Mouse (Mus musculus) right cerebral cortex, adult 18-20 months (tissue): ENCODE measurements around the gene Ric1.
"Not testable (repeated sequence)": the region's sequence is repeated elsewhere in the genome, so short reads cannot be mapped to it uniquely, and the experiment has no call there.

Source experiments
- DNase-seq: peaks from one replicate; pipeline ENCODE4 v3.0.0; 2022; ENCODE audit warnings: mixed read lengths

Gene Ric1

GRCm38 (mm10) chr19:29534030-29534429 is 11.9 kb downstream of the Ric1 start:
- no peak for DNase-seq

GRCm38 (mm10) chr19:29542256-29542970 is 20.3 kb downstream of the Ric1 start:
- DNase-seq = peak; percentile 31

GRCm38 (mm10) chr19:29544026-29544425 is 21.9 kb downstream of the Ric1 start:
- DNase-seq = no peak

- no peak for DNase-seq
These were observed 28.5 kb downstream of the Ric1 start for GRCm38 (mm10) chr19:29550618-29551017.

GRCm38 (mm10) chr19:29551128-29551527 is 29.0 kb downstream of the Ric1 start:
- no peak for DNase-seq

GRCm38 (mm10) chr19:29551980-29552379 is 29.9 kb downstream of the Ric1 start:
- DNase-seq = not testable (repeated sequence)

GRCm38 (mm10) chr19:29557171-29557845 is 35.2 kb downstream of the Ric1 start:
- DNase-seq = not testable (repeated sequence)

GRCm38 (mm10) chr19:29562166-29562565 is 40.1 kb downstream of the Ric1 start:
- no peak for DNase-seq

- no peak for DNase-seq
These were observed 40.5 kb downstream of the Ric1 start for GRCm38 (mm10) chr19:29562603-29563002.

GRCm38 (mm10) chr19:29563258-29563779 is 41.2 kb downstream of the Ric1 start:
- DNase-seq = peak; percentile 54

GRCm38 (mm10) chr19:29566512-29566911 is 44.4 kb downstream of the Ric1 start:
- no peak for DNase-seq

GRCm38 (mm10) chr19:29582439-29582838 is 60.4 kb downstream of the Ric1 start:
- DNase-seq = no peak

- DNase-seq = no peak
These were observed 61.7 kb downstream of the Ric1 start for GRCm38 (mm10) chr19:29583734-29584133.

GRCm38 (mm10) chr19:29593783-29594182 is 71.7 kb downstream of the Ric1 start:
- DNase-seq = not testable (repeated sequence)

- peak; percentile 28 for DNase-seq
These were observed 74.2 kb downstream of the Ric1 start for GRCm38 (mm10) chr19:29596276-29596675.

- DNase-seq = no peak
These were observed 74.9 kb downstream of the Ric1 start for GRCm38 (mm10) chr19:29596985-29597384.

- no peak for DNase-seq
These were observed 76.9 kb downstream of the Ric1 start for GRCm38 (mm10) chr19:29598981-29599380.

GRCm38 (mm10) chr19:29603548-29604353 is 81.7 kb downstream of the Ric1 start:
- DNase-seq = no peak

- DNase-seq = no peak
These were observed 82.6 kb downstream of the Ric1 start for GRCm38 (mm10) chr19:29604653-29605052.

- no peak for DNase-seq
These were observed 85.4 kb downstream of the Ric1 start for GRCm38 (mm10) chr19:29607521-29607920.

GRCm38 (mm10) chr19:29608212-29608611 is 86.1 kb downstream of the Ric1 start:
- no peak for DNase-seq

- no peak for DNase-seq
These were observed 88.8 kb downstream of the Ric1 start for GRCm38 (mm10) chr19:29610907-29611306.

- DNase-seq = no peak
These were observed 90.0 kb downstream of the Ric1 start for GRCm38 (mm10) chr19:29612102-29612501.
